Mouse (Mus musculus) urinary bladder, postnatal 36 days (tissue): ENCODE measurements around the gene Grifin.

Source experiments
- DNase-seq, 2 experiments: peaks; one replicate each; pipeline ENCODE4 v3.0.0; 2022; ENCODE audit warnings: low spot score in 2 of 2, mixed read lengths in 1 of 2

Grifin gene

DNA sequence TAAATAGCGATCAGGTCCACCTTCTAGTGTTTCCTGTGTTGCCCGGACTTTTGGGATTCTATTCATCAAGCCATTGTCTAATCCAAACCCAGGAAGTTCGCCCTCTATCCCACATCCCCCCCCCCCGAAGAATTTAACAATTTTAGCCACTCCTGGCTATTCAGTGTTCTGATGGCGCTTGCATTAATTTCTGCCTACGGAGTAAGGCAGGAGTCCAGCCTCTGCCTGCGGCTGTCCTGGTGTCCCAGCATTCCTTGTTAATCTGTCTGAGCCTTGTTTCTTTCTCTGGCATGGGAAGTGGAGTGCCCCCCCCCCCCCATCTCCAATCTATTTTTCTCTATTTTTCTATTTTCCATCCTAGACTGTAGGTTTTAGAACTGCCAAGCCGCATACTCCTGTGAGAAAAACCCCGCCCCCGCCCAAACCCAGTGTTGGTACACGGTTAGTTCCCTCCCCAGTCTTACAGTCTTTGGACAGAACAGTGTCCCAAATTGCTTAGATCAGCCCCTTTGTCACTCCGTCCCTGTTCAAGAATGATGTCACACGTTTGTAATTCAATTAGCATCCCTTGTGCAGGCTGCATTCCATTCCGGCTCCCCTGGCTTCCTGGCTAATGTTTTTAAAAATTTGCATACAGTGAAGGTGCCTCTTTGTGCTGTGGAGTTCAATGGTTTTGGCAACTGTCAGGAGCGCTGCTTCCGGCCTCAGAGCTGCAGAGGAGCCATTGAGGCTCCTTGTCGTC, 15.4 kb downstream of the Grifin start:
- DNase-seq, result no peak

DNA sequence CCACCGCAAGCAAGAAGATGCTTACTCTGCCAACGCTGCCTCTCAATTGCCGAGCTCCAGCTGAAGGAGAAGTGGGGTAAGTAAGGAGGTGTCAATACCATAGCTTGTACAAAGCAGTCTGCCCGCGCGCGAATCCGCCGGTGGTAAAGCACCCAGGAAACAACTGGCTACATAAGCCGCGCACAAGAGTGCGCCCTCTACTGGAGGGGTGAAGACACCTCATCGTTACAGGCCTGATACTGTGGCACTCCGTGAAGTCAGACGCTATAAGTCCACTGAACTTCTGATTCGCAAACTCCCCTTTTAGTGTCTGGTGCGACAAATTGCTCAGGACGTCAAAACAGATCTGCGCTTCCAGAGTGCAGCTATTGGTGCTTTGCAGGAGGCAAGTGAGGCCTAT, 18.5 kb downstream of the Grifin start:
- no peak for DNase-seq

DNA sequence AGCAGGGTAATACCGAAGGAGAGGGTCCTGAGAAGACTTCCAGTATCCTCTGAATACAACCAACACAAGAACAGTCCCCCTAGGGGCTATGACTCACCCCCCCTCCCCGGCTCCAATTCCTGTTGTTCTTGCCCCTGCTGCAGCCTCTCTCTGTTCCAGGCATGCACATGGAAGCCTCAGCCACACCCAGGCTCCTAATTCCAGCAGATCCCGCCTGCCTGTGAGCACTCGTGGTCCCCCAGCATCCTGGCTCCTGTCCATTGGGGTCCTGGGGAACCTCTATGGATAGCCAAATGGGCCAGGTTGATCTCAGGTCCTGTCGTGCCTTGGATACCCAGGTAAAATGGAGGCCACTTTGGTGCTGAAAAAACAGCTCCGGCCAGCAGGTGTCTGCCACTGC, 19.2 kb downstream of the Grifin start:
- DNase-seq, result no peak

DNA sequence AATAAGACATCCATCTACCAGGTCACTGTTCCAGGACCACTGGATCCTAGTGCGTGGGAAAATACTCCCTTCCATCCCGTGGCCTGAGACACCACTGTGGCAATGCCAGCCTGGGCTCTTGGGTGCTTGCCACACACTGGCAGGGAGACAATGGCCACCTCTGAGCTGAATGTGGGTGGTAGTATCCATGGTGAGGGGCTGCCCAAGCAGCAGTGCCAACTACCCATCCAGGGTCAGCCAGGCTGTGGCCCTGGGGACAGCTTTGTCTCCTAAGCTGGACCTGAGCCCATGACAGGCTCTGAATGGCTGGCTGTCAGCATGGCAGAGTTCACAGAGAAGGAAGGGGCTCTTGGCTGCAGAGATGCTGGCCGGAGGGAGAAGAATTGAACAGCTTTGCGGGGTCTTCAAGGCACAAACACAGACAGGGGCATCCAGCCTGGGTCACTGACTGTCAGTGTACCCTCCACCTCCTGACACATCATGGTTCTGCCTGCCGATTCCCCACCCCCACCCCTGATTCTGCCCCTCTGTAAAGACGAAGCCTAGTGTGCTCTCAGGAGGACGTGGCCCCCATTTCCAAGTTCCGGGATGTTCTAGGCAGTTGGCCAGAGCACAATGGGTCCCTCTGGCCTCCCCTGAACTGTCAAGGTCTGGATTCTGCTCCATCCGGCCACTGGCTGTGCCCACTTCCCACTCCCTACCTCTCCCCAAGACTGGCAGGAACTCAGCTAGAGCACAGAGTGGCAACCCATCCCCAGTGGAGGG, 21.9 kb downstream of the Grifin start:
- DNase-seq, result no peak

DNA sequence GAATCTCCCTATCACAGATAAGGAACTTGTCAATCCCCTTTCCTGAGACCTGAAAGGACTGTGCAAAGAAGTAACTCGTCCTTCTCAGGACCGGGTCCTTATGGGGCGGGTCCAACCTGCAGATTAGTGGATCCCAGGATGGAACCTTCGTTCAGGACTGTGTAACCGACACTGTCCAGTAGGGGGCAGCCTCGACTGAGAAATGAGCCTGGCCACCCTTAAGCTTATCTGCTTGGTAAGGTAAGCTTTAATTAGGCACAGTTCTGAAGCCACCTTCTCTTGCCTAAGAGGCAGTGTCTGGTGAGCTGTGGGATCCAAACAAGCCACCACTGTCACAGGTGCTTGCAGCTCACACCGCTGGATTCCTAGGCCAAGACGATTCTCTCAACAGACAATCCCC, 24.8 kb downstream of the Grifin start:
- peak; percentile 80 to 82 for DNase-seq

DNA sequence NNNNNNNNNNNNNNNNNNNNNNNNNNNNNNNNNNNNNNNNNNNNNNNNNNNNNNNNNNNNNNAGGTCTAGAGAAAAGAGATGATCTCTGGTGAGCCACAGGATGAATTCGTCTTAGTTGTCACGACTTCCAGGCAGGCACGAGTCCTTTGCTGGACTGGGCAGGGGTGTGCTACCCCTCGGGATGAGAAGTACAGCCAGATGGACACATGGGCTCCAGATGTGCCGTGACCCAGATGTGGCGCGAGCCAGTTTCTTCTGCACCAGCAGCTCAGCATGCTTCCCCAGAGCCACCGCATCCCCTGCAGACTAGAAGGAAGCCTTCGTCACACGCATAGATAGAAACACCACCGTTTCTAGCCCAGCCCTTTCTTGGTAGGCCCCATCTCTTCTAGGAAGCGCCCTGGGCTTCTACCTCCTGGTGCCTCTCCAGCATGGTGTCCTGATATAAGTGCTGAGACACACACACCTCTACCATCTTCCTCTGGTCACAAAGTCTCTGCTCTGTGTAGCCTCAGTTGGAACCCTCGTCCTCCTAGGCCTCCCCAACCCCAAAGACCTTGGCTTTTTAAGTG, 26.7 kb downstream of the Grifin start:
- DNase-seq, result no peak

DNA sequence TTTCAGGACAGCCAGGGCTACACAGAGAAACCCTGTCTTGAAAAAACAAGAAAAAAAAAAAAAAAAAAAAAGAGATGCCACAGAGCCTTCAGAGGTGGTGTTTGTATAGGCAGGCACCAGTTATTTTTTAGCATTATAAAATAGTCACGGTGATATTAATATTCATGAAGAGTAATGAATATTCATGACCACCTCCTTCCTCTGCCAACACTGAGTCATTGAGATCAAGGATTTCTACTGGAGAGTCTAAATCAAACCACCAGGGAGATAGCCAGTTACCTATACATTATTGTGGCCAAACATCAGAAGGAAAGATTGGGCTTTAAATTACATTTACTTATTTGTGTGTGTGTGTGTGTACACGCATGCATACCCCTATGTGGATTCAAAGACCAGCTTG, 38.1 kb downstream of the Grifin start:
- DNase-seq, result no peak

DNA sequence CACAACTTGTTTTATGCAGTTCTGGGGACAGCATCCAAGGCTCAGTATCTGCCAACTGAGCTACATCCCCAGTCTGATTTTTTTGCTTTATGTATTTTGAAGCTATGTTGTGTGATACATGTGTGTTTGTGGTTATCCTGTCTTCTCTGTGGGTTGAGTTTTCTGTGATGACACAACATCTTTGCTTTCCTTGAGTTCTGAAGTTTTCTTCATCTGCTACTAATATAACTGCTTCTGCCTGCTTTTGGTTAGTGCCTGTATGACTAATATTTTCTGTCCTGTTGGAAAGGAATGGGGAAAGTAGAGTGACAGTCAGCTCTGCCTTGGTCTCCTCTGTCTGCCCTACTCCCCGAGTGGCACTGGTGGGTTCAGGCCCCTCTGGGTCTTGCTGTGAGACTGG, 43.7 kb downstream of the Grifin start:
- no peak for DNase-seq

DNA sequence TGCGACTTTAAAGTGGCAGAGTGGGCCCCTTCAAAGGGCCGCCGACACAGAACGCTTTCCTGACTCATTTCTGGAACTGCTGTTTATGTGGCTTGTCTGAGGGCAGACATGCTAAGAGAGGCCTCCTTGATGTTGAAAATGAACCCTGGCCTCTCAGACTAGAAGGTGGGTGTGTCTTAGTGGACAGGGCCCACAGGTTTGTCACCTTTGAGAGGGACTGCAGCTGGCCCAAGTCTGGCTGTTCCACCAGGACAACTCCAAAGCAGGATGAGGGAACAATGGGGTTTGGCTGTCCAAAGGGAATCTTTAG, 47.0 kb downstream of the Grifin start:
- no peak for DNase-seq

DNA sequence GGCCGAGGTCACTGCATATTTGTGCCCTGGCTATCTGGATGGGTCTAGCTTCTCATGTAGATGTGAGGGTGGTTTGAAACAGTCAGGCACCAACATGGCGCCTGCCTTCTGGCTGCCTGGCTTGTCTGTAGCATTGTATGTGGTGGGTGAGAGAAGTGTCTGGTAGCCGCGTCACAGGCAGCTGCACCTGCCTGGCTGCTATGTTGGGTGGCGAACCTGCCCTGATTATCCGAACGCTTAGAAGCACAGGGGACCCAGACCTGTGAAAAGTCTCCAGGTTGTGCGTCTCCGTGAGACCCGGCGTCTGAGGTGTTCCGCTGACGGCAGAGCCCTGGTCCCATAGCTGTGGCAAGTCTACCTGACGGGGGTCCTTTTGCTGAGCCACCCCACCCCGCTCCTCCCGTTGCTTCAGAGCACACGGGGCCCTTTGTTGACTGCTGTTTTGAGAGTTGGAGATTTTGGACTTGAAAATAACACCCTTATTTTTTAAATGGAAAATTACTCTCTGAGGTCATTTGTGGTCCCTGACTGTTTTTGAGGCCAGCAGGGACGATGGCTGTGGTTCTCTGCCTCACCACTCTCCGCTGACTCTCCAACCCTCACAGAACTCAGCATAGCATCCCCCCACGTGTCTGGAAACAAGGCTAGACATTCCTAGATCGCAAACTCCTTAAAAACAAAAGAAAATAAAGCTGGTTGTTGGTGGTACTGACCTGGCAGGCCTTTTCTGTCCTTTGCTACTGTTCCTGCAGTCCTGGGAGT, 47.5 kb downstream of the Grifin start:
- no peak for DNase-seq

DNA sequence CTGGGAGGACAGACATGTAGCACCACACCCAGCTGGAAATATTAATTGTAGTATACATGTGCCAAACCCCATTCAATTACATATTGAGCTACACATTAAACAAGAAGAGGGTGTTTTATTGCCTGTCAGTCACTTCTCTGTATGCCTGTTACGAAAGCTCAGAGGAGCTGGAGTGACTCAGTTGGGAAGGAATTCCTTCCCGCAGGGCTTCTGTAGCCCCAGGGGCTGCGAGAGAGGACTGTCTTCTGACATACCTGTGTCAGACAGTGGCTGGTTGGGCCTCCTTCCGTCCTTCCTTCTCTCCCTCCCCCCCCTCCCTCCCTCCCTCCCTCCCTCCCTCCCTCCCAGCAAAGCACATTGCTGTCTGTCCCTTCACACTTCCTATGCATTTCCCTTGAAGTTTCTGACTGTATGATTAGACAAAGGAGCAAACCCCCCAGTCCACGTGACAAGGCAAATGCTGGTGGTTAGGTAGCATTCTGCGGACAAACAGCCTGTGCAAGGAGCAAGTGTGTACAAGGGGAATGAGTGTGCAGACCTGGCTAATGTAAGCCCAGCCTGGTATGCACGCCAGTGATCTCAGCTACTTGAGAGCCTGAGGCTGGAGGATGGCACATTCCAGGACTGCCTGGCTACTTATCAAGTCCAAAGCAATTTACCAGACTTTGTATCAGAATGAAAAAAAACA, 49.9 kb downstream of the Grifin start:
- DNase-seq, result no peak

DNA sequence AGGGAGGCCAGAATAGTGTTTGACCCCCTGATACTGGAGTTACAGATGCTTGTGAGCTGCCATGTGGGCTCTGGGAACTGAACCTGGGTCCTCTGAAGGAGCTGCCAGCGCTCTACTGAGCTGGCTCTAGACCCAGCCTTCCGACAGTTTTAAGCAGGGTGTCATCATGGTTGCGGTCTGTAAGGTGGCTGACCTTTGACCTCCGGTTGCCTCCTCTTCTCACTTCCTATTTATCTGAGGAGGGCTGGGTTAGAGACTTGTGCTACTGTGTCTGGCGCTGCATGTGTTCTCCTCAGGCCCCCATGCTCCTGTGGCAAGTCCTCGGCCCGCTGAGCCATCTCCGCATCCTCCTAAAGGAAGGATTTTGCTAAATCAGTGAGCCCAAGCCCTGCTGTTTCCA, 51.0 kb downstream of the Grifin start:
- DNase-seq, result no peak
